Mouse (Mus musculus): ENCODE measurements around the gene Dscam. TPM values are rescaled to one million over a fixed set of nuclear protein-coding genes. Genes with fewer than 3 reads are reported as not detected.

Gene Dscam
- polyA plus RNA-seq, 1 experiment from 2014 or later, result 0.05 TPM

DNA sequence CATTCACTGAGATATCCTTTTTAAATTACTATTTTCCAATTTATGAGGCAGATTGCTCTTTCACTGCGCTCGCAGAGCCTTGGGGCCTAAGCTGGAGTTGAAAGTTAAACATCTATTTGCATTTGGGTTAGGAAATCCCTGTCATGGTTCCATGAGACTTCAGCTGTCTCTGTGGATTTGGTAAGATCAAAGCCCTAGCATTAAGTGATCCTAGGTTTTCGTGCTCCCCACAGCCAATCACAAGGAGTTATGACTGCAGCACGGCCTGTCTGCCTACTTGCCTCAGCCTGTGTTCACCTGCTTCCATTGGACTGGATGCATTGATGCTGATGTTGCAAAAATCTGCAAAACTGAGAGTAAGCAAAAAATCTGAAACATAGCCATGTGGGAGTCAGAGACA is 198.8 kb downstream of the Dscam start:
- TF ChIP-seq CTCF (IDR thresholded peaks at IDR 0.05; ENCODE audit: low read depth), result no peak
- no peaks in the 10 kb centered on the region for H3K27me3 ChIP-seq (ENCODE audit: insufficient read depth, low read length)
- DNase-seq (ENCODE audit: low spot score) (no peak), ATAC-seq (replicated peaks; ENCODE audit: low FRiP score, low read depth) (no peak)
- H3K4me1 ChIP-seq (replicated peaks; ENCODE audit: insufficient read depth, low read length), result no peaks in the 10 kb centered on the region
- WGBS, result 86% methylated on average over 4 of the region's 4 CpGs
- H3K27ac ChIP-seq, result no peak overlapping the region
- H3K9ac ChIP-seq (ENCODE audit: low read depth, low read length), result no peak overlapping the region
- no peaks in the 10 kb centered on the region for H3K9me3 ChIP-seq (replicated peaks; ENCODE audit: low read length)
- no peaks in the 10 kb centered on the region for H3K36me3 ChIP-seq (ENCODE audit: insufficient read depth, low read length)
- H3K4me2 ChIP-seq (ENCODE audit: low read length), result no peak overlapping the region
- H3K4me3 ChIP-seq (replicated peaks; ENCODE audit: low read depth, low read length), result no peak overlapping the region

DNA sequence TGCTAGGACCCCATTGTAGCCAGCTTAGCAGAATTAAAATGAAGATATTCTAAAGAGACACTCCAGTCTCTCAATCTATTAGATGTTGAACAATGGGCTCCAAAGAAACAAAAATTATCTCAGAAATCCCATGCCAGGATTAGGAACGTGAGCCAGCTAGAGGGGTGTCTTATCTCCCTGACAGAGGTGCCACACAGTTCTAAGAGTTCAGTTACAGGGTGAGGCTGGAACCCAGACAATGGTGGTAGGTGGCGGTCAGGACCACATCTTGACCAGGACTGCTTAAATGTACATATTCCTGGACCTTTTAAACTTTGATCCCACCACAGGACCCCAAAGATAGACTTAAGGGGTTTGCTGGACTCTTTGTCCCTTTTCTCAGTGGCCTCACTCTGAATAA is 200.1 kb downstream of the Dscam start:
- Histone ChIP-seq H3K27me3 (ENCODE audit: insufficient read depth, low read length) (no peaks in the 10 kb centered on the region), H3K27ac (no peak overlapping the region), H3K4me1 (replicated peaks; ENCODE audit: insufficient read depth, low read length) (no peaks in the 10 kb centered on the region), H3K36me3 (ENCODE audit: insufficient read depth, low read length) (no peaks in the 10 kb centered on the region), H3K9me3 (replicated peaks; ENCODE audit: low read length) (no peaks in the 10 kb centered on the region), H3K9ac (ENCODE audit: low read depth, low read length) (no peak overlapping the region), H3K4me2 (ENCODE audit: low read length) (no peak overlapping the region), H3K4me3 (replicated peaks; ENCODE audit: low read depth, low read length) (no peak overlapping the region)
- no peak for TF ChIP-seq CTCF (IDR thresholded peaks at IDR 0.05; ENCODE audit: low read depth)
- ATAC-seq (replicated peaks; ENCODE audit: low FRiP score, low read depth), result no peak
- WGBS, result 83% methylated on average over 2 of the region's 2 CpGs
- DNase-seq (ENCODE audit: low spot score), result no peak

- H3K9ac ChIP-seq (ENCODE audit: low read depth, low read length), result no peak overlapping the region
- H3K4me3 ChIP-seq (replicated peaks; ENCODE audit: low read depth, low read length), result no peak overlapping the region
- H3K36me3 ChIP-seq (ENCODE audit: insufficient read depth, low read length), result no peaks in the 10 kb centered on the region
- H3K27ac ChIP-seq, result no peak overlapping the region
- no peak for TF ChIP-seq CTCF (IDR thresholded peaks at IDR 0.05; ENCODE audit: low read depth)
- no peaks in the 10 kb centered on the region for H3K9me3 ChIP-seq (replicated peaks; ENCODE audit: low read length)
- DNase-seq (ENCODE audit: low spot score) (no peak), ATAC-seq (replicated peaks; ENCODE audit: low FRiP score, low read depth) (no peak)
- WGBS, result 83% methylated on average over 2 of the region's 2 CpGs
- H3K27me3 ChIP-seq (ENCODE audit: insufficient read depth, low read length), result no peaks in the 10 kb centered on the region
- H3K4me2 ChIP-seq (ENCODE audit: low read length), result no peak overlapping the region
- no peaks in the 10 kb centered on the region for H3K4me1 ChIP-seq (replicated peaks; ENCODE audit: insufficient read depth, low read length)
These were observed 200.9 kb downstream of the Dscam start for GRCm38 (mm10) chr16:96969643-96970042.

DNA sequence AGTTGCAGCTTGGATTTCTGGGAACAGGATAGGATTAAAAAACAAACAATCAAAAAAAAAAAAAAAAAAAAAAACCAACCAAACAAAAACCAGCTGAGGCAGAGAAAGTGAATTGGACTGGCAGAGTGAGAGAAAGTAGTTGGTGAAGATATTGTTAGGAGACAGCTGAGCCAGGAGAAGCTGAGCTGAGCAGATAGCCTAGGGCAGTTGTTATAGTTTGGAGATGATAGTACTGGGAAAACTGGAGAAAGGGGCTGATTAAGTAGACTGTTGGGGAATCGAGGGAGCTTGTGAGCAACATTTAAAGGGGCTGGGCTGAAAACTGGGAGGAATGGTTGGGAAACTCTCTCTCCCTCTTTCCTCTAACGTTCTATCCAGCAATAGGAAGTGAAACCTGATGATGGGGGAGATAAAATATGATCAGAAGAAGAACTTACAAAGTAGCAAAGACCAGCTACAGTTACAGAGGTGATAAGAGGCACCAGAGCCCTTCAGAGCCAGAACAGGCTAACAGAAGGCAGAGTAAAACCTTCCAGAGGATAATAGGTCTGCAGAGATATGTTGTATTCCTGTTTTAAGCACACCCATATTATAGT is 201.6 kb downstream of the Dscam start:
- DNase-seq (ENCODE audit: low spot score) (no peak), ATAC-seq (replicated peaks; ENCODE audit: low FRiP score, low read depth) (no peak)
- no peak for TF ChIP-seq CTCF (IDR thresholded peaks at IDR 0.05; ENCODE audit: low read depth)
- Histone ChIP-seq H3K4me1 (replicated peaks; ENCODE audit: insufficient read depth, low read length) (no peaks in the 10 kb centered on the region), H3K27ac (no peak overlapping the region), H3K4me2 (ENCODE audit: low read length) (no peak overlapping the region), H3K4me3 (replicated peaks; ENCODE audit: low read depth, low read length) (no peak overlapping the region), H3K9ac (ENCODE audit: low read depth, low read length) (no peak overlapping the region), H3K9me3 (replicated peaks; ENCODE audit: low read length) (no peaks in the 10 kb centered on the region), H3K27me3 (ENCODE audit: insufficient read depth, low read length) (no peaks in the 10 kb centered on the region), H3K36me3 (ENCODE audit: insufficient read depth, low read length) (no peaks in the 10 kb centered on the region)
- 37% methylated on average over 2 of the region's 2 CpGs for whole genome bisulfite sequencing

DNA sequence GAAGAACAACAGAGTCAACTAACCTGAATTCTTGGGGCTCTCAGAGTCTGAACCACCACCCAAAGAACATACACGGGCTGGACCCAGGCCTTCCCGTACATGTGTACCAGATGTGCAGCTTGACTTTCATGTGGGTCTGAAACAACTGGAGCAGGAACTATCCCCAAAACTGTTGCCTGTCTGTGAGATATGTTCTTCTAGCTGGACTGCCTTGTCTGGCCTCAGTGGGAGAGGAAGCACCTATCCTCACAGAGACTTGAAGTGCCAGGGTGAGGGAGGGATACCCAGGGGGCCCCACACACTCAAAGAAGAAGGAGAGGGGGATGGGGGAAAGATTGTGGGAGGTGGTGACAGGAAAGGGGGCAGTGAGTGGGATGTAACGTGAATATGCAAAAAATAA is 210.9 kb downstream of the Dscam start:
- Histone ChIP-seq H3K27me3 (ENCODE audit: insufficient read depth, low read length) (no peaks in the 10 kb centered on the region), H3K4me1 (replicated peaks; ENCODE audit: insufficient read depth, low read length) (no peaks in the 10 kb centered on the region), H3K27ac (no peak overlapping the region), H3K9ac (ENCODE audit: low read depth, low read length) (no peak overlapping the region), H3K4me3 (replicated peaks; ENCODE audit: low read depth, low read length) (no peak overlapping the region), H3K4me2 (ENCODE audit: low read length) (no peak overlapping the region), H3K9me3 (replicated peaks; ENCODE audit: low read length) (no peaks in the 10 kb centered on the region), H3K36me3 (ENCODE audit: insufficient read depth, low read length) (no peaks in the 10 kb centered on the region)
- ATAC-seq (replicated peaks; ENCODE audit: low FRiP score, low read depth) (no peak), DNase-seq (ENCODE audit: low spot score) (no peak)
- WGBS, result 85% methylated on average over 3 of the region's 3 CpGs
- TF ChIP-seq CTCF (IDR thresholded peaks at IDR 0.05; ENCODE audit: low read depth), result no peak

DNA sequence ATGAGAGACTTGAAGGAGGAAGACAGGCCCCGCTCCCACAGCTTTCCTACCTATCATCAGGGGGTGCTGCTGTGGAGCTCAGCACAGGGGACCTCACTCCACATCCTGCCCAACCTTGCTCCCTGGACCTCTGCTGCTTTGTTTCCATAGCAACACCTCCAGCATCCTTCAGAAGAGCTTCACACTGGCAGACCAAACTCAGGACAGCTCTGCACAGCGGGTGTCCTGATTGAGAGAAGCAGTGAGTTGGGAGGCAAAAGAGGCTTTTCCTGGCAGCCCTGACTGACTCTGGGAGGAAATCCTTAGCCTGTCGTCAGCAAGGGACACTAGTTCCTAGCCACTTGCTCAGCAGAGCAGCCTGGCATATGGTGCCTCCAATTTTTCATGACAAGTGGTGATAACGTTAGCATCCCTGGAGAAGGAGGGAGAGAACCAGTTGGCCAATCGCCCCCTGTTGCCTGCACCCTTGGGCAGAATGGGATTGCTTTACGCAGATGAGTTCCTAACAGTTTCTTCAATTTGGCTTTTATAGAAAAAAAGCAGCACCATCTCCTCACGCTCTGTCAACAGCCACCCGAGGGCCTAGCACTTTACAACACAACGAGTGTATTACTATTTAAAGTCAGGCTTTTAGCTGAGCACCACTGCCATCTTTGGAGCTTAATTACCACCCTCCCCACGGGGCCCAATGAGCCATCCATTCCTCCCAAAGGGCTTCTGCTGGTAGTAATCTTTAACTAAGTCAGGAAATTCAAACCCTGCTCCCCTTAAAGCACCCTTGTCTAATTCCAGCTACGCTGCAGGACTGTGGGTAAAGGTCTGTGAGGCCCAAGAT is 224.9 kb downstream of the Dscam start:
- Histone ChIP-seq H3K9ac (ENCODE audit: low read depth, low read length) (no peak overlapping the region), H3K4me1 (replicated peaks; ENCODE audit: insufficient read depth, low read length) (no peaks in the 10 kb centered on the region), H3K4me2 (ENCODE audit: low read length) (no peak overlapping the region), H3K9me3 (replicated peaks; ENCODE audit: low read length) (no peaks in the 10 kb centered on the region), H3K27ac (no peak overlapping the region), H3K27me3 (ENCODE audit: insufficient read depth, low read length) (no peaks in the 10 kb centered on the region), H3K4me3 (replicated peaks; ENCODE audit: low read depth, low read length) (no peak overlapping the region), H3K36me3 (ENCODE audit: insufficient read depth, low read length) (no peaks in the 10 kb centered on the region)
- no peak for ATAC-seq (replicated peaks; ENCODE audit: low FRiP score, low read depth)
- TF ChIP-seq CTCF (IDR thresholded peaks at IDR 0.05; ENCODE audit: low read depth), result no peak
- 40% methylated on average over 11 of the region's 11 CpGs for WGBS
- no peak for DNase-seq (ENCODE audit: low spot score)

All from kidney, postnatal 0 days (tissue).